Comparison of ENCODE assay signal across 14 mouse cellular contexts in genomic region chr17:71019309-71019655, GRCm38 (mm10). TPM values are rescaled to one million over a fixed set of nuclear protein-coding genes. Genes with fewer than 3 reads are reported as not detected.
A peak's percentile ranks its signal among the peaks of the same experiment; 100 is the strongest.
DNase-seq lines count a peak whose midpoint lies in the region; ATAC-seq and TF ChIP-seq lines count a peak whose summit lies in the region.
"Had no signal": no experiment of that assay in that cellular context is flagged by ENCODE, and none has a peak within 500 bp of the region (broad histone marks: within the 10 kb centered on the region; RNA-seq: fewer than 3 reads in every experiment).

No protein-coding gene starts in this region.

- H3K9ac ChIP-seq in heart, adult 2 months (ENCODE audit: low read depth, low read length) = peak overlapping the region; percentile 86
- peak overlapping the region; percentile 90 for H3K9ac ChIP-seq in heart, embryonic 11.5 days (ENCODE audit: low read depth, low read length)
- H3K9ac ChIP-seq in limb, embryonic 12.5 days (replicated peaks) = no peak overlapping the region

- WGBS in heart, adult 2 months = 29% methylated on average over 6 of the region's 6 CpGs
- WGBS in heart, embryonic 11.5 days (ENCODE audit: insufficient replicate concordance) = 11% methylated on average over 6 of the region's 6 CpGs
- WGBS in limb, embryonic 12.5 days = 16% methylated on average over 6 of the region's 6 CpGs

- TF ChIP-seq POLR2A in heart, adult 2 months (IDR thresholded peaks at IDR 0.05; ENCODE audit: insufficient read depth, low read depth, low read length) = peak; percentile 57; the same call in 1 of the 2 replicates

- TF ChIP-seq EP300 in heart, adult 2 months (IDR thresholded peaks at IDR 0.05; ENCODE audit: insufficient read depth, low read depth, low read length) = no peak

- no peaks in the 10 kb centered on the region for H3K79me2 ChIP-seq in heart, adult 2 months (replicated peaks; ENCODE audit: control insufficient read depth, insufficient read depth, low read length)

- peaks cover 10% of the 10 kb centered on the region for H3K36me3 ChIP-seq in heart, adult 2 months (ENCODE audit: control insufficient read depth, insufficient read depth, low read length)
- H3K36me3 ChIP-seq in heart, embryonic 11.5 days (ENCODE audit: control insufficient read depth, insufficient read depth, low read length) = 0 out of 2 replicates have a peak, but pooled peaks cover 2% of the 10 kb centered on the region
- no peaks in the 10 kb centered on the region for H3K36me3 ChIP-seq in limb, embryonic 12.5 days

- H3K4me3 ChIP-seq in heart, adult 2 months = peak overlapping the region; percentile 42
- peak overlapping the region; percentile 52 for H3K4me3 ChIP-seq in heart, embryonic 11.5 days (ENCODE audit: low read depth, low read length)
- H3K4me3 ChIP-seq in limb, embryonic 12.5 days (replicated peaks) = 0 out of 2 replicates have a peak overlapping the region, but pooled peaks have one; percentile 2

- peak overlapping the region; percentile 47 for H3K4me2 ChIP-seq in heart, embryonic 11.5 days
- peak overlapping the region; percentile 26 for H3K4me2 ChIP-seq in limb, embryonic 12.5 days

- peak; percentile 58 to 63 for DNase-seq in heart, adult 2 months
- no peak for DNase-seq in heart, postnatal 25 days (ENCODE audit: low spot score)
- DNase-seq in adrenal gland, postnatal 10 days = no peak
- no peak for DNase-seq in left cerebral cortex, adult 9 months (ENCODE audit: low spot score in 2 of 2)
- DNase-seq in kidney, adult 8-10 months = no peak
- DNase-seq: adrenal gland, postnatal 25 days; cerebellum, adult 8-10 months had no signal

- peak overlapping the region; percentile 98 for H3K27ac ChIP-seq in heart, adult 2 months
- H3K27ac ChIP-seq in heart, embryonic 11.5 days (ENCODE audit: low read depth, low read length) = peak overlapping the region; percentile 99
- H3K27ac ChIP-seq in limb, embryonic 12.5 days = peak overlapping the region; percentile 75
- H3K27ac ChIP-seq: macrophage had no signal

- peak; percentile 45; the same call in 1 of the 2 replicates for ATAC-seq in common myeloid progenitor, adult 5-6 weeks (replicated peaks; ENCODE audit: low read depth, poor library complexity, severe bottlenecking)
- ATAC-seq in heart, embryonic 11.5 days (replicated peaks; ENCODE audit: insufficient number of reproducible peaks, low FRiP score, low TSS enrichment) = peak; percentile 58
- ATAC-seq in limb, embryonic 12.5 days (ENCODE audit: insufficient number of reproducible peaks, insufficient read depth, low FRiP score, low TSS enrichment, low read depth) = no peak
- ATAC-seq: CD4-positive, CD25-positive, alpha-beta regulatory T cell, adult 4 months; inflammation-experienced regulatory T-cells, adult 6 months; Patski had no signal

- no peaks in the 10 kb centered on the region for H3K9me3 ChIP-seq in heart, embryonic 11.5 days (replicated peaks; ENCODE audit: control insufficient read depth, low read length)
- H3K9me3 ChIP-seq in limb, embryonic 12.5 days = no peaks in the 10 kb centered on the region

- H3K27me3 ChIP-seq in heart, adult 2 months (ENCODE audit: control insufficient read depth, insufficient read depth, low read length) = no peaks in the 10 kb centered on the region
- no peaks in the 10 kb centered on the region for H3K27me3 ChIP-seq in heart, embryonic 11.5 days (ENCODE audit: control insufficient read depth, insufficient read depth, low read length)
- H3K27me3 ChIP-seq in limb, embryonic 12.5 days = no peaks in the 10 kb centered on the region
- H3K27me3 ChIP-seq: Patski had no signal

- H3K4me1 ChIP-seq in heart, adult 2 months (ENCODE audit: control insufficient read depth, insufficient read depth, low read length) = peaks cover 9% of the 10 kb centered on the region
- peaks cover 23% of the 10 kb centered on the region for H3K4me1 ChIP-seq in heart, embryonic 11.5 days (ENCODE audit: control insufficient read depth, insufficient read depth, low read length)
- H3K4me1 ChIP-seq in limb, embryonic 12.5 days (replicated peaks) = peaks cover 22% of the 10 kb centered on the region

- intact Hi-C loops in heart, adult 2 months (cut with DNase I) = loop anchor here (2.0 kb wide), 1 partner anchor 16 kb away; the partner anchor contains the start of genes Myl12a and Myom1
- intact Hi-C loops in heart, postnatal 25 days (cut with DNase I) = no loop called here

- TF ChIP-seq CTCF in heart, adult 2 months (IDR thresholded peaks at IDR 0.05) = no peak

RNA-seq across cellular contexts. Expression of gene Myl12a, which starts 16.6 kb away (rescaled TPM):
- total RNA-seq in heart, adult 2 months (2021) = 1,000 to 10,000 TPM in 1 of 2 experiments, 100 to 1,000 TPM in 1; 822 to 1,002 TPM
- 617 and 695 TPM in 2 replicates for polyA plus RNA-seq in heart, adult 2 months (2012; rRNA removed)
- total RNA-seq in heart, postnatal 25 days (2021) = 100 to 1,000 TPM; 944 to 988 TPM
- 111 and 131 TPM in 2 replicates for total RNA-seq in common myeloid progenitor, adult 5-6 weeks (2017)
- polyA plus RNA-seq in heart, embryonic 11.5 days (2014; fragmentation: Nextera tagmentation; extraction: Ambion mirVana) = 878 and 906 TPM in 2 replicates
- polyA plus RNA-seq in limb, embryonic 12.5 days (2016; fragmentation: Nextera tagmentation; extraction: Ambion mirVana) = 586 and 602 TPM in 2 replicates
- total RNA-seq in adrenal gland, postnatal 10 days (2021) = 100 to 1,000 TPM; 324 to 354 TPM

RNA-seq across cellular contexts. Expression of gene Myom1, which starts 16.8 kb away (rescaled TPM):
- 1,000 to 10,000 TPM in 1 of 2 experiments, 100 to 1,000 TPM in 1; 865 to 1,030 TPM for total RNA-seq in heart, adult 2 months (2021)
- polyA plus RNA-seq in heart, adult 2 months (2012; rRNA removed) = 222 and 381 TPM in 2 replicates
- total RNA-seq in heart, postnatal 25 days (2021) = 1,000 to 10,000 TPM; 1,192 to 1,218 TPM
- total RNA-seq in common myeloid progenitor, adult 5-6 weeks (2017) = 6.3 and 14.1 TPM in 2 replicates
- 208 and 237 TPM in 2 replicates for polyA plus RNA-seq in heart, embryonic 11.5 days (2014; fragmentation: Nextera tagmentation; extraction: Ambion mirVana)
- 7.6 and 8.6 TPM in 2 replicates for polyA plus RNA-seq in limb, embryonic 12.5 days (2016; fragmentation: Nextera tagmentation; extraction: Ambion mirVana)
- 10 to 100 TPM; 24.4 to 98.7 TPM for total RNA-seq in adrenal gland, postnatal 10 days (2021)

Comparison
In these comparisons a context has a peak if more than half of its experiments do, and no peak if none do; other contexts are left out.
1. DNase-seq: peak in heart, adult 2 months (2 of 2); none in heart, postnatal 25 days (single experiment), adrenal gland, postnatal 10 days (single experiment), left cerebral cortex, adult 9 months (0 of 2) and kidney, adult 8-10 months (0 of 2).
2. H3K4me3 ChIP-seq: peak in every context shown above with its lines; median percentile 52 in heart, embryonic 11.5 days; 42 in heart, adult 2 months; 2 in limb, embryonic 12.5 days.
3. RNA of gene Myom1, which starts 16.8 kb away (total RNA-seq): 1,192 to 1,218 TPM in heart, postnatal 25 days and 865 to 1,030 TPM in heart, adult 2 months; 24.4 to 98.7 TPM in adrenal gland, postnatal 10 days and 6.3 to 14.1 TPM in common myeloid progenitor, adult 5-6 weeks; every median in the first group is over 4 times any median in the second.
4. Peak in every context shown above with its lines, with median percentiles within 50 percentile points of each other: H3K27ac ChIP-seq.